Mouse (Mus musculus) CH12.LX (cell line): ENCODE measurements around the gene Scnn1g. TPM values are rescaled to one million over a fixed set of nuclear protein-coding genes. Genes with fewer than 3 reads are reported as not detected.

Experiments used
- DNase-seq: peaks from one replicate; pipeline ENCODE4 v3.0.0-alpha.2; 2013; ENCODE audit errors: extremely low read depth
- H3K27ac ChIP-seq: 2 replicates; pipeline ENCODE4 v1.5.1; 2012; ENCODE audit warnings: low read depth, mild to moderate bottlenecking, control low read depth, moderate library complexity; ENCODE audit not compliant: insufficient read depth
- H3K27me3 ChIP-seq: replicated peaks from 2 replicates; pipeline ENCODE3; 2012; ENCODE audit warnings: inconsistent platforms
- H3K36me3 ChIP-seq, 2 experiments: replicated peaks in 1 of 2; 2 replicates each; pipeline versions ENCODE3 to v1.6.1; 2012; ENCODE audit warnings: inconsistent platforms in 1 of 2, low read length in 1 of 2, mild to moderate bottlenecking in 1 of 2, mixed read lengths in 1 of 2, moderate library complexity in 1 of 2; ENCODE audit not compliant: control insufficient read depth in 1 of 2, insufficient read depth in 1 of 2
- H3K4me1 ChIP-seq, 2 experiments: 2 replicates each; pipeline ENCODE4 v1.6.1; 2012; ENCODE audit warnings: inconsistent platforms in 1 of 2, moderate library complexity in 1 of 2; ENCODE audit not compliant: insufficient read depth in 2 of 2, control insufficient read depth in 1 of 2
- H3K4me2 ChIP-seq: 2 replicates; pipeline ENCODE4 v1.6.1; 2012; ENCODE audit warnings: low read depth, mild to moderate bottlenecking, control low read depth; ENCODE audit not compliant: poor library complexity, insufficient read depth, severe bottlenecking
- H3K4me3 ChIP-seq, 3 experiments: fragments of 150-350 bp in 1 of 3; sonication (generic) in 1 of 3; replicated peaks in 1 of 3; 2 replicates each; pipeline versions ENCODE3 to v1.5.1; 2011 to 2012; ENCODE audit warnings: low read depth in 2 of 3, low read length in 2 of 3, mild to moderate bottlenecking in 2 of 3, moderate library complexity in 2 of 3, control low read depth in 1 of 3, improper control_type of control experiment in 1 of 3, inconsistent platforms in 1 of 3, mixed read lengths in 1 of 3; ENCODE audit not compliant: poor library complexity in 1 of 3
- H3K79me2 ChIP-seq: replicated peaks from 2 replicates; pipeline ENCODE4 v1.6.1; 2012; ENCODE audit warnings: mild to moderate bottlenecking, moderate library complexity; ENCODE audit not compliant: control insufficient read depth, poor library complexity, insufficient read depth, severe bottlenecking; ENCODE audit errors: extremely low read depth
- H3K9ac ChIP-seq: 2 replicates; pipeline ENCODE4 v1.6.1; 2012; ENCODE audit warnings: low read depth, mild to moderate bottlenecking, control low read depth, moderate library complexity; ENCODE audit not compliant: insufficient read depth
- H3K9me3 ChIP-seq: replicated peaks from 2 replicates; pipeline ENCODE3; 2012; ENCODE audit warnings: low read length, inconsistent platforms, mixed read lengths
- BHLHE40 ChIP-seq: IDR thresholded peaks from 2 replicates; pipeline ENCODE4 v1.6.1; 2011; ENCODE audit warnings: mild to moderate bottlenecking, low read depth, low read length, improper control_type of control experiment
- CHD1 ChIP-seq: IDR thresholded peaks from 2 replicates; pipeline ENCODE4 v1.6.1; 2012; ENCODE audit warnings: low read depth, low read length, improper control_type of control experiment, inconsistent platforms
- EP300 ChIP-seq: IDR thresholded peaks from 2 replicates; pipeline ENCODE4 v1.6.1; 2011; ENCODE audit warnings: low read length, improper control_type of control experiment
- ETS1 ChIP-seq: conservative IDR thresholded peaks from 2 replicates; pipeline ENCODE4 v1.6.1; 2012; ENCODE audit warnings: low read depth, mild to moderate bottlenecking, inconsistent platforms, low read length, improper control_type of control experiment, moderate library complexity
- IRF4 ChIP-seq: IDR thresholded peaks from 2 replicates; pipeline ENCODE4 v1.6.1; 2014; ENCODE audit warnings: low read depth, mild to moderate bottlenecking, inconsistent platforms, low read length, improper control_type of control experiment
- MAX ChIP-seq: IDR thresholded peaks from 2 replicates; pipeline ENCODE4 v1.6.1; 2011; ENCODE audit warnings: low read length, improper control_type of control experiment
- MEF2A ChIP-seq: IDR thresholded peaks from 2 replicates; pipeline ENCODE4 v1.6.1; 2014; ENCODE audit warnings: low read depth, mild to moderate bottlenecking, inconsistent platforms, low read length, improper control_type of control experiment, borderline replicate concordance
- MXI1 ChIP-seq: IDR thresholded peaks from 2 replicates; pipeline ENCODE4 v1.6.1; 2011; ENCODE audit warnings: mild to moderate bottlenecking, low read depth, low read length, improper control_type of control experiment
- MYC ChIP-seq: IDR thresholded peaks from 2 replicates; pipeline ENCODE4 v1.6.1; 2011; ENCODE audit warnings: low read depth, mild to moderate bottlenecking, improper control_type of control experiment, low read length
- POLR2A ChIP-seq: IDR thresholded peaks from 2 replicates; pipeline ENCODE4 v1.6.1; 2011; ENCODE audit warnings: low read depth, mild to moderate bottlenecking, improper control_type of control experiment, low read length
- SIN3A ChIP-seq: IDR thresholded peaks from 2 replicates; pipeline ENCODE4 v1.6.1; 2012; ENCODE audit warnings: low read length, improper control_type of control experiment, inconsistent platforms
- TCF12 ChIP-seq: IDR thresholded peaks from 2 replicates; pipeline ENCODE4 v1.6.1; 2014; ENCODE audit warnings: low read depth, mild to moderate bottlenecking, inconsistent platforms, low read length, improper control_type of control experiment
- UBTF ChIP-seq: IDR thresholded peaks from 2 replicates; pipeline ENCODE4 v1.6.1; 2012; ENCODE audit warnings: low read depth, mild to moderate bottlenecking, inconsistent platforms, low read length, improper control_type of control experiment, moderate library complexity
- ZNF384 ChIP-seq: IDR thresholded peaks from 2 replicates; pipeline ENCODE4 v1.6.1; 2012; ENCODE audit warnings: low read depth, low read length, improper control_type of control experiment, inconsistent platforms
- dilution Hi-C: fragments of 300-500 bp; cut with MboI; formaldehyde crosslinking; loops from 2 replicates; pipeline ENCODE4 v1.14.3; 2020; ENCODE audit warnings: low sequenced_read_pairs; ENCODE audit not compliant: extremely low pct_unique_long_range_greater_than_20kb, extremely low pct_ligation_motif_present
- in situ Hi-C: fragments of 300-500 bp; cut with MboI; formaldehyde crosslinking; loops from 3 replicates; pipeline ENCODE4 v1.14.3; 2019; ENCODE audit warnings: low sequenced_read_pairs, low pct_ligation_motif_present, low pct_unique_long_range_greater_than_20kb, mixed read lengths
- polyA plus RNA-seq: library from polyadenylated mRNA; unstranded; fragments of >175 nt; gene quantifications from 2 replicates; pipeline ENCODE4 v1.2.1, GENCODE M21; 2012; ENCODE audit warnings: low read depth; ENCODE audit not compliant: insufficient read length
- total RNA-seq, 2 experiments: library from RNA; depleted of rRNA; stranded (reverse); fragments of 300-350 nt in 1 of 2; fragments of >200 nt in 1 of 2; gene quantifications; 2 replicates each; pipeline ENCODE4 v1.2.3; 2012 to 2014

Scnn1g gene
- total and polyA plus RNA-seq, 3 experiments: not detected

- Histone ChIP-seq H3K36me3 (peaks cover 0 to 45% of the 10 kb centered on the region in 2 experiments), H3K4me3 (no peak overlapping the region), H3K27me3 (no peaks in the 10 kb centered on the region), H3K4me2 (0 out of 2 replicates have a peak overlapping the region, but pooled peaks have one; percentile 27), H3K9ac (no peak overlapping the region), H3K27ac (no peak overlapping the region), H3K4me1 (peaks cover 7 to 79% of the 10 kb centered on the region in 2 experiments; a peak in 3 of 4 replicates), H3K9me3 (no peaks in the 10 kb centered on the region), H3K79me2 (peaks cover 22% of the 10 kb centered on the region)
- DNase-seq: peak; percentile 55
- in situ Hi-C loops (no loop called here), dilution Hi-C loops (no loop called here)
- TF ChIP-seq IRF4 (peak; percentile 61; the same call in 1 of the 2 replicates), SIN3A (peak; percentile 41; the same call in 1 of the 2 replicates), CHD1 (0 out of 2 replicates have a peak, but pooled peaks have one; percentile 77), EP300 (peak; percentile 40; the same call in 1 of the 2 replicates), ETS1 (peak; percentile 82), BHLHE40 (peak; percentile 84), POLR2A (no peak), MXI1 (0 out of 2 replicates have a peak, but pooled peaks have one; percentile 38), MAX (peak; percentile 39; the same call in 1 of the 2 replicates), UBTF (no peak), MEF2A (peak; percentile 51; the same call in 1 of the 2 replicates), TCF12 (peak; percentile 34; the same call in 1 of the 2 replicates), ZNF384 (no peak)
- TF ChIP-seq, all 38 proteins: peak for 10
Observed at GRCm38 (mm10) chr7:121701983-121702382, 32.3 kb upstream of the Scnn1g start.

- dilution Hi-C loops: no loop called here
- TF ChIP-seq MYC (no peak), POLR2A (no peak)
- no peaks in the 10 kb centered on the region for H3K9me3 ChIP-seq
Observed at GRCm38 (mm10) chr7:121705051-121705450, 29.2 kb upstream of the Scnn1g start.

More at GRCm38 (mm10) chr7:121705051-121705450, 29.2 kb upstream of the Scnn1g start:
- Histone ChIP-seq H3K27me3 (peaks cover 11% of the 10 kb centered on the region), H3K4me2 (no peak overlapping the region), H3K4me3 (peak overlapping the region in 1 of 3 experiments; percentile 15), H3K36me3 (peaks cover 0 to 29% of the 10 kb centered on the region in 2 experiments), H3K4me1 (peaks cover 10 to 63% of the 10 kb centered on the region in 2 experiments; a peak in 3 of 4 replicates), H3K27ac (no peak overlapping the region), H3K9ac (no peak overlapping the region), H3K79me2 (peaks cover 19% of the 10 kb centered on the region)
- in situ Hi-C loops: no loop called here
- no peak for DNase-seq
